Mouse (Mus musculus) liver, embryonic 16.5 days (tissue): ENCODE results near the gene Stac. TPM values are rescaled to one million over a fixed set of nuclear protein-coding genes. Genes with fewer than 3 reads are reported as not detected.

Experiments used
- ATAC-seq: fragments of 200-750 bp; cut with Nextera tagmentation; 2 replicates; pipeline ENCODE4 v1.8.0; 2017; ENCODE audit warnings: low read depth, mild to moderate bottlenecking, moderate number of reproducible peaks, moderate library complexity
- H3K27ac ChIP-seq: fragments of 300-500 bp; sonication (generic); 2 replicates; pipeline ENCODE4 v1.5.1; 2014; ENCODE audit warnings: mild to moderate bottlenecking, low read length
- H3K27me3 ChIP-seq: fragments of 300-500 bp; sonication (generic); 2 replicates; pipeline ENCODE4 v1.6.1; 2014; ENCODE audit warnings: low read depth, low read length, mixed read lengths; ENCODE audit not compliant: control insufficient read depth, insufficient read depth
- H3K36me3 ChIP-seq: fragments of 300-500 bp; sonication (generic); 2 replicates; pipeline ENCODE4 v1.6.1; 2014; ENCODE audit warnings: mild to moderate bottlenecking; ENCODE audit not compliant: control insufficient read depth, insufficient read depth
- H3K4me1 ChIP-seq: fragments of 300-500 bp; sonication (generic); 2 replicates; pipeline ENCODE4 v1.6.1; 2014; ENCODE audit warnings: low read depth, low read length, mixed read lengths; ENCODE audit not compliant: control insufficient read depth
- H3K4me2 ChIP-seq: fragments of 300-500 bp; sonication (generic); 2 replicates; pipeline ENCODE4 v1.6.1; 2014; ENCODE audit warnings: low read depth, low read length, mixed read lengths
- H3K4me3 ChIP-seq: fragments of 300-500 bp; sonication (generic); 2 replicates; pipeline ENCODE4 v1.5.1; 2014; ENCODE audit warnings: low read depth, mild to moderate bottlenecking, low read length
- H3K9ac ChIP-seq: fragments of 300-500 bp; sonication (generic); 2 replicates; pipeline ENCODE4 v1.6.1; 2014; ENCODE audit warnings: low read depth, low read length
- H3K9me3 ChIP-seq: fragments of 300-500 bp; sonication (generic); replicated peaks from 2 replicates; pipeline ENCODE4 v1.6.1; 2016; ENCODE audit warnings: low read length; ENCODE audit not compliant: control insufficient read depth
- WGBS: fragments of 180-500 bp; shearing (Covaris S2); extraction: QIAGEN DNeasy Blood & Tissue Kit; methylation state at CpG from one replicate; pipeline ENCODE4 v1.1.7; 2014; ENCODE audit not compliant: insufficient replicate concordance; 5-methylcytosine and 5-hydroxymethylcytosine counted together
- polyA plus RNA-seq: library from polyadenylated mRNA; unstranded; fragments of >200 nt; fragmentation: Nextera tagmentation; extraction: Ambion mirVana; gene quantifications from 2 replicates; pipeline ENCODE4 v1.2.1, GENCODE M21; 2015

The Stac gene
- polyA plus RNA-seq = 0.04 and 0.07 TPM in 2 replicates

GRCm38 (mm10) chr9:111689680-111690483, at the start of gene Stac:
Gene Stac, minus strand, starts transcription at chr9:111690348.
- 4% methylated on average over 62 of the region's 64 CpGs for WGBS
- H3K36me3 ChIP-seq = no peaks in the 10 kb centered on the region
- H3K4me3 ChIP-seq = peak within 1 kb of the TSS; percentile 36
- peak within 1 kb of the TSS; percentile 61 for H3K4me2 ChIP-seq
- peaks cover 19% of the 10 kb centered on the region for H3K27me3 ChIP-seq
- no peak for ATAC-seq
- no peak within 1 kb of the TSS for H3K27ac ChIP-seq
- no peak within 1 kb of the TSS for H3K9ac ChIP-seq
- H3K4me1 ChIP-seq = no peaks in the 10 kb centered on the region
- H3K9me3 ChIP-seq = no peaks in the 10 kb centered on the region

- Histone ChIP-seq H3K4me2 (peak overlapping the region; percentile 24), H3K27ac (no peak overlapping the region), H3K27me3 (no peaks in the 10 kb centered on the region), H3K4me1 (no peaks in the 10 kb centered on the region), H3K4me3 (no peak overlapping the region), H3K36me3 (no peaks in the 10 kb centered on the region), H3K9ac (no peak overlapping the region), H3K9me3 (no peaks in the 10 kb centered on the region)
- WGBS = 44% methylated on average over 10 of the region's 10 CpGs
- ATAC-seq = no peak
These were observed 49.5 kb upstream of the Stac start for GRCm38 (mm10) chr9:111739431-111740245.

- Histone ChIP-seq H3K27ac (no peak overlapping the region), H3K9me3 (no peaks in the 10 kb centered on the region), H3K9ac (no peak overlapping the region), H3K36me3 (no peaks in the 10 kb centered on the region), H3K27me3 (no peaks in the 10 kb centered on the region), H3K4me1 (no peaks in the 10 kb centered on the region), H3K4me2 (peak overlapping the region; percentile 24), H3K4me3 (no peak overlapping the region)
- no peak for ATAC-seq
- 43% methylated on average over 3 of the region's 3 CpGs for WGBS
These were observed 48.9 kb upstream of the Stac start for GRCm38 (mm10) chr9:111739026-111739425.

GRCm38 (mm10) chr9:111737796-111738195, 47.6 kb upstream of the Stac start:
- no peaks in the 10 kb centered on the region for H3K27me3 ChIP-seq
- no peaks in the 10 kb centered on the region for H3K36me3 ChIP-seq
- no peak overlapping the region for H3K9ac ChIP-seq
- H3K4me3 ChIP-seq = no peak overlapping the region
- no peak overlapping the region for H3K27ac ChIP-seq
- H3K4me2 ChIP-seq = no peak overlapping the region
- WGBS = 50% methylated on average over 2 of the region's 2 CpGs
- no peaks in the 10 kb centered on the region for H3K4me1 ChIP-seq
- ATAC-seq = no peak
- no peaks in the 10 kb centered on the region for H3K9me3 ChIP-seq

GRCm38 (mm10) chr9:111735931-111736330, 45.8 kb upstream of the Stac start:
- ATAC-seq = no peak

GRCm38 (mm10) chr9:111731939-111732670, 42.0 kb upstream of the Stac start:
- 58% methylated on average over 9 of the region's 9 CpGs for WGBS
- Histone ChIP-seq H3K27ac (no peak overlapping the region), H3K36me3 (no peaks in the 10 kb centered on the region), H3K4me2 (no peak overlapping the region), H3K9me3 (no peaks in the 10 kb centered on the region), H3K27me3 (no peaks in the 10 kb centered on the region), H3K4me1 (no peaks in the 10 kb centered on the region), H3K4me3 (no peak overlapping the region), H3K9ac (no peak overlapping the region)
- ATAC-seq = no peak

More at GRCm38 (mm10) chr9:111735931-111736330, 45.8 kb upstream of the Stac start:
- H3K4me3 ChIP-seq = no peak overlapping the region
- H3K4me2 ChIP-seq = no peak overlapping the region
- no peaks in the 10 kb centered on the region for H3K36me3 ChIP-seq
- H3K9ac ChIP-seq = no peak overlapping the region
- no peaks in the 10 kb centered on the region for H3K27me3 ChIP-seq
- 56% methylated on average over 3 of the region's 3 CpGs for WGBS
- no peaks in the 10 kb centered on the region for H3K4me1 ChIP-seq
- H3K27ac ChIP-seq = no peak overlapping the region
- H3K9me3 ChIP-seq = no peaks in the 10 kb centered on the region

- ATAC-seq = no peak
These were observed 34.9 kb upstream of the Stac start for GRCm38 (mm10) chr9:111724981-111725593.

GRCm38 (mm10) chr9:111714457-111714856, 24.3 kb upstream of the Stac start:
- WGBS = 48% methylated on average over 3 of the region's 3 CpGs
- Histone ChIP-seq H3K4me2 (no peak overlapping the region), H3K36me3 (no peaks in the 10 kb centered on the region), H3K27me3 (no peaks in the 10 kb centered on the region), H3K9ac (no peak overlapping the region), H3K4me3 (no peak overlapping the region), H3K4me1 (no peaks in the 10 kb centered on the region), H3K9me3 (no peaks in the 10 kb centered on the region), H3K27ac (no peak overlapping the region)
- ATAC-seq = no peak

More at GRCm38 (mm10) chr9:111724981-111725593, 34.9 kb upstream of the Stac start:
- no peak overlapping the region for H3K4me3 ChIP-seq
- whole genome bisulfite sequencing = 61% methylated on average over 5 of the region's 5 CpGs
- no peak overlapping the region for H3K27ac ChIP-seq
- no peaks in the 10 kb centered on the region for H3K9me3 ChIP-seq
- no peak overlapping the region for H3K4me2 ChIP-seq
- H3K36me3 ChIP-seq = no peaks in the 10 kb centered on the region
- no peaks in the 10 kb centered on the region for H3K27me3 ChIP-seq
- no peak overlapping the region for H3K9ac ChIP-seq
- H3K4me1 ChIP-seq = no peaks in the 10 kb centered on the region
